Mouse (Mus musculus) ES-Bruce4 (cell line): ENCODE results near the gene Rin3.

Source experiments
- CTCF ChIP-seq: IDR thresholded peaks from one replicate; pipeline ENCODE4 v1.8.1; 2011; ENCODE audit warnings: low read depth, low read length
- EP300 ChIP-seq: IDR thresholded peaks from 2 replicates; pipeline ENCODE4 v1.6.1; 2011; ENCODE audit warnings: low read depth, low read length; ENCODE audit not compliant: insufficient read depth
- POLR2A ChIP-seq: IDR thresholded peaks from one replicate; pipeline ENCODE4 v1.8.1; 2011; ENCODE audit warnings: low read length; ENCODE audit not compliant: insufficient read depth

DNA sequence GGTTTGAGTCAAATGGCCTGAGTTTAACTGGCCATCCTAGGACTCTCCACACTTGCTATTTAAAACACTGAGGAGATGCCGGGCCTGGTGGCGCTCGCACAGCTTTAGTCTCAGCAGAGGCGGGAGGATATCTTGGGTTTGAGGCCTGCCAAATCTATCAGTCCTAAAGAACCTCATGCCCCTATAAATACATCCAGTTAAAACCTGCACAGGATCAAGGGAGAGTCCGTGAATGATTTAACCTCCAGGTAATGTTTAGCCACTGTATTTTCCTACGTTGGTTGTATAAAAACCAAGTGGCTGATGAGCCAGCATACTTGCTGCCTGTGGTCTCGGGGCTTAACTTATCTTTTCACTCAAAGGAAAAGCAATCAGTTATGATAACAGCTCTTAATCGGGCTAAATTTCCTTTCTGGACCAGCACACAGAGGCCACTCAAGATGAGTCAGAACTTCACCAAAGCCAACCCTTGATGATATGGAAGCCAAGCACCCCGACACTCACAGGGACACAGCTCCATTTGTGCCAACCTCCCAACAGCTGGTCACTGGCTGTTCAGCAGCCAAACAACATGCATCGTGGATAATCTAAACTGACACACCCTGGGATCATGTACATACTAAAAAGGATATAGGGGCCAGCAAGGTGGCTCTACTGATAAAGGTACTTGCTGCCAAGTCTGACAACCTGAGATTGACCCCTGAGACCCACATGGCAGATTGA, 137.5 kb downstream of the Rin3 start:
- no peak for TF ChIP-seq POLR2A
- TF ChIP-seq EP300 = no peak
- no peak for TF ChIP-seq CTCF
